Mouse (Mus musculus): ENCODE measurements at regions not wholly inside any gene's neighbourhood (a gene's known extent, or its start where the extent isn't known, plus 50 kb on each side); places are given as distances from the start of the nearest gene placed in this dataset.
"Not testable (repeated sequence)": the region's sequence is repeated elsewhere in the genome, so short reads cannot be mapped to it uniquely, and the experiment has no call there.

- no peak for DNase-seq (ENCODE audit: low read depth, low spot score)
Observed at GRCm38 (mm10) chr8:5523281-5523680, 418.1 kb upstream of the Slc10a2 start.

- no peak for DNase-seq (ENCODE audit: low read depth, low spot score)
Observed at GRCm38 (mm10) chr8:5495861-5496260, 390.7 kb upstream of the Slc10a2 start.

- DNase-seq (ENCODE audit: low read depth, low spot score): no peak
Observed at GRCm38 (mm10) chr8:5490491-5490890, 385.3 kb upstream of the Slc10a2 start.

- no peak for DNase-seq (ENCODE audit: low read depth, low spot score)
Observed at GRCm38 (mm10) chr8:5482938-5483337, 377.8 kb upstream of the Slc10a2 start.

- no peak for DNase-seq (ENCODE audit: low read depth, low spot score)
Observed at GRCm38 (mm10) chr8:5472999-5473398, 367.8 kb upstream of the Slc10a2 start.

GRCm38 (mm10) chr8:5472582-5472981 lies 367.4 kb upstream of the Slc10a2 start:
- no peak for DNase-seq (ENCODE audit: low read depth, low spot score)

GRCm38 (mm10) chr8:5457619-5458018 lies 352.5 kb upstream of the Slc10a2 start:
- no peak for DNase-seq (ENCODE audit: low read depth, low spot score)

- no peak for DNase-seq (ENCODE audit: low read depth, low spot score)
Observed at GRCm38 (mm10) chr8:5453469-5453868, 348.3 kb upstream of the Slc10a2 start.

GRCm38 (mm10) chr8:5442243-5442642 lies 337.1 kb upstream of the Slc10a2 start:
- DNase-seq (ENCODE audit: low read depth, low spot score): not testable (repeated sequence)

GRCm38 (mm10) chr8:5440404-5440803 lies 335.3 kb upstream of the Slc10a2 start:
- not testable (repeated sequence) for DNase-seq (ENCODE audit: low read depth, low spot score)

GRCm38 (mm10) chr8:5439054-5439453 lies 333.9 kb upstream of the Slc10a2 start:
- DNase-seq (ENCODE audit: low read depth, low spot score): no peak

GRCm38 (mm10) chr8:5428303-5428971 lies 323.3 kb upstream of the Slc10a2 start:
- DNase-seq (ENCODE audit: low read depth, low spot score): no peak

- DNase-seq (ENCODE audit: low read depth, low spot score): not testable (repeated sequence)
Observed at GRCm38 (mm10) chr8:5416841-5417240, 311.7 kb upstream of the Slc10a2 start.

- DNase-seq (ENCODE audit: low read depth, low spot score): no peak
Observed at GRCm38 (mm10) chr8:5384851-5385250, 279.7 kb upstream of the Slc10a2 start.

- DNase-seq (ENCODE audit: low read depth, low spot score): no peak
Observed at GRCm38 (mm10) chr8:5378001-5378400, 272.9 kb upstream of the Slc10a2 start.

GRCm38 (mm10) chr8:5339953-5340352 lies 234.8 kb upstream of the Slc10a2 start:
- DNase-seq (ENCODE audit: low read depth, low spot score): no peak

- no peak for DNase-seq (ENCODE audit: low read depth, low spot score)
Observed at GRCm38 (mm10) chr8:5314594-5314993, 209.4 kb upstream of the Slc10a2 start.

- no peak for DNase-seq (ENCODE audit: low read depth, low spot score)
Observed at GRCm38 (mm10) chr8:5299982-5300381, 194.8 kb upstream of the Slc10a2 start.

GRCm38 (mm10) chr8:5297190-5297589 lies 192.0 kb upstream of the Slc10a2 start:
- peak; percentile 13 for DNase-seq (ENCODE audit: low read depth, low spot score)

GRCm38 (mm10) chr8:5285708-5286161 lies 180.6 kb upstream of the Slc10a2 start:
- DNase-seq (ENCODE audit: low read depth, low spot score): no peak

- no peak for DNase-seq (ENCODE audit: low read depth, low spot score)
Observed at GRCm38 (mm10) chr8:5283799-5284198, 178.6 kb upstream of the Slc10a2 start.

GRCm38 (mm10) chr8:5262316-5262715 lies 157.2 kb upstream of the Slc10a2 start:
- no peak for DNase-seq (ENCODE audit: low read depth, low spot score)

GRCm38 (mm10) chr8:5241871-5242270 lies 136.7 kb upstream of the Slc10a2 start:
- not testable (repeated sequence) for DNase-seq (ENCODE audit: low read depth, low spot score)
